Mouse (Mus musculus) spleen, postnatal 10 days (tissue): ENCODE results near the gene Nek10.
A peak's percentile ranks its signal among the peaks of the same experiment; 100 is the strongest.
"Not testable (repeated sequence)": the region's sequence is repeated elsewhere in the genome, so short reads cannot be mapped to it uniquely, and the experiment has no call there.

ENCODE experiments used
- DNase-seq, 2 experiments: peaks; one replicate each; pipeline ENCODE4 v3.0.0; 2021 to 2022; ENCODE audit warnings: low spot score in 2 of 2

Nek10 gene

GRCm38 (mm10) chr14:14803115-14803514, at the start of gene Nek10:
TSS of gene Nek10 (plus strand) at chr14:14803415.
- DNase-seq, result not testable (repeated sequence)

- DNase-seq, result no peak
Measured at GRCm38 (mm10) chr14:14781169-14781568, 22.0 kb upstream of the Nek10 start.

- DNase-seq, result no peak
Measured at GRCm38 (mm10) chr14:14784223-14784622, 19.0 kb upstream of the Nek10 start.

DNA sequence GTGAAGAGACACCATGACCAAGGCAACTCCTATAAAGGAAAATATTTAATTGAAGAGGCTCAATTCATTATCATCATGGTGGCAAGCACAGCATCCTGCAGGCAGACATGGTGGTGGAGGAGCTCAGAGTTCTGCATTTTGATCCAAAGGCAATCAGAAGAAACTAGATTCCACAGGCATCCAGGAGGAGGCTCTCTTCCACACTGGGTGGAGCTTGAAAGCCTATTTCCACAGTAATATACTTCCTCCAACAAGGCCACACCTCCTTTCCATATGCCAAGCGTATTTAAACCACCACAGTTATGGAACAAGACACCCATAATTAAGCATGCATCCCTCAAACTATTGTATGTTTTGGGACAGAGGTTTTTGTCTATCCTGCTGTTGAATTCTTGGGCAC, 16.2 kb upstream of the Nek10 start:
- no peak for DNase-seq

- DNase-seq, result no peak
Measured at GRCm38 (mm10) chr14:14789840-14790470, 13.3 kb upstream of the Nek10 start.

GRCm38 (mm10) chr14:14799861-14800260, 3.4 kb upstream of the Nek10 start:
- DNase-seq, result no peak

GRCm38 (mm10) chr14:14800332-14800731, 2.9 kb upstream of the Nek10 start:
- no peak for DNase-seq

GRCm38 (mm10) chr14:14800810-14801209, 2.4 kb upstream of the Nek10 start:
- no peak for DNase-seq

- no peak for DNase-seq
Measured at GRCm38 (mm10) chr14:14803921-14804517, 804 bp downstream of the Nek10 start.

- no peak for DNase-seq
Measured at GRCm38 (mm10) chr14:14804518-14805212, 1.4 kb downstream of the Nek10 start.

GRCm38 (mm10) chr14:14832520-14833240, 29.5 kb downstream of the Nek10 start:
- no peak for DNase-seq

GRCm38 (mm10) chr14:14833498-14833897, 30.3 kb downstream of the Nek10 start:
- DNase-seq, result no peak

DNA sequence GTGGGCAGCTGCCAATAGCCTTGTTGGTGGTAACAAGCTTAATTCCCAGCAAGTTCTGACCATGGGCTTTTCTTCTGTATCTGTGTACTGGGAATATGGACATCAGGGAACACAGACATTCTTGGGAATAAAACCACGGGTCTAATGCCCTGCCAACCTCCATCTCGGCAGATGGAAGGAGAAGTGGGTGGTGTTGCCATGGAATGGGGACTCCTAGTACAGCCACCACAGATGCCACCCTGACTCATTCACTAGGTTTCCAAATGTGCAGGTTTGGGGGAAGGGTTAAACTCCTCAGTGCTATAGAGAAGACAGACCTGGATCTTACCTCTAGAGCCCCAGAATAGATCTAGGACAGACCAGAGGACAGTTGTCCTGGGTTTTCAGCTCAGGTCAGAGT, 31.1 kb downstream of the Nek10 start:
- no peak for DNase-seq

DNA sequence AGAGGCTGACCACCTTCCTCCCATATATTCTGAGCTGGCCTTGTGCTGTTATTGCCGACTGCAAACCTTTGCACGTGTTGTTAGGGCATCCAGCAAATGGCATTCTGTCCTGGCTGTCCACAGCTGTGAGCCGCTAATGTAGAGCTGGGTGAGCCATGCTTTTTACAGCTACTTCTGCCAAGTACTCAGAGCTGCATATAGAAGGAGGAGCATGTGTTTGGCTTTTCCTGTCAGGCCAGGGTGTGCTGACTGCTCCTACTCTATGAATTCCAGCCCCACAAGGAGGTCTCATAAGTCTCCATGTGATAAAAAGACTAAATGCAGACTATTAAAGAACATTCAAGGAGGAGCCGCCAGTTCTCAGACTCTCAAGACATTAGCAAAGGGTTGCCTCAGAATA, 34.4 kb downstream of the Nek10 start:
- no peak for DNase-seq

GRCm38 (mm10) chr14:14838109-14838508, 34.9 kb downstream of the Nek10 start:
- DNase-seq, result no peak

DNA sequence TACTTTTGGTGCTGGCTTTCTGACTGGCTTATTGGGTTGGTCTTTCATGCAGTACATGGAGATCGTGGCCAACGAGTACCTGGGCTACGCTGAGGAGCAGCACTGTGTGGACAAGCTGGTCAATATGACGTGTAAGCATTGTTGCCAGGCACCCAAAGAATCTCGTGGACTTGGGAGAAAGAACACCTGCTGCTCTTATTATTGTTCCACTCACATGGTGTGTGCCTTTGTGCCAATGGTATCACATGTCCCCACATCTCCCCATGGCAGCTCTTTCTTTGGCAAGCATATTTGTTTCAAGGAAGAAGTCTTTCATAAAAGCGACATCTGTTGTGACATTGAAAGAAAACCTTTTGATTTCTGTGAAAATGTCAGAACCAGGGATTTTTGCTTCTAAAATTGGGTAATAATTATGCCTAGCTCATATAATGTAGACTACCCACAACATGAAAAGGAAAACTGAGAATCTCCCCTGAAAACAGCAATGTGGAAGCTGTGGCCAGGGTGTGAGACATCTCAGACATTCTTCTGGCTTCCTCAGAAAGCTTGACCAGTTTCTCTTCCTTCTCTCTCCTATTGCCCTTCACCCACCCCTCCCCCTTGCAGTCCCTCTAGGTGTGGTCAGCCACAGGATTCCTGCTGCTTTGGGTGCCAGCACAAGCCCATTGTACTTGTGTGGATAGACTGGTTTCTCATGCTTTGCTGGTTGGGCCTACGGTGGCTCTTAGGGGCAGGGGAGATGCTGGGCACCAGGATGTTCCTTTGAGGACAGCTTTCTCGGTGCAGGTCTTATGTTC, 39.7 kb downstream of the Nek10 start:
- no peak for DNase-seq

- no peak for DNase-seq
Measured at GRCm38 (mm10) chr14:14852838-14853237, 49.6 kb downstream of the Nek10 start.

DNA sequence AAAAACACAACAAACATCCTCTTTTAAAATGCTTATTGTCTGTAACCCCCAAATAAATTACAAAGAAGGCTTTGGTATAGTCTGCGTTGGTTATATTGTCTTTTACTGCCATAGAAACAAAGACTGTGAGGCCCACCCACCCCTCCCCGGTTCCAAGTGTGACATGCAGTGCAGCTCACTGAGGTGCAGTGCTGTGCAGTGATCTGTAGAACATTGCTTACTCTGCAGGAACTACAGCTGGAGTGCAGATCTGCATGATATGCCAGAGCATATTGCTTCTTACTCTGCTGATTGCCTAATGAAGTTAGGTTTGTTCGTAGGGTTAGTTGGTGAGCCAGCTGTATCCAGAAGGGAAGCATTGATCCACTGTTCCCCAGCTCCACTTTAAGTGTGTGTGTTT, 57.1 kb downstream of the Nek10 start:
- DNase-seq, result no peak

GRCm38 (mm10) chr14:14863690-14864356, 60.6 kb downstream of the Nek10 start:
- DNase-seq, result peak; percentile 39 to 73

DNA sequence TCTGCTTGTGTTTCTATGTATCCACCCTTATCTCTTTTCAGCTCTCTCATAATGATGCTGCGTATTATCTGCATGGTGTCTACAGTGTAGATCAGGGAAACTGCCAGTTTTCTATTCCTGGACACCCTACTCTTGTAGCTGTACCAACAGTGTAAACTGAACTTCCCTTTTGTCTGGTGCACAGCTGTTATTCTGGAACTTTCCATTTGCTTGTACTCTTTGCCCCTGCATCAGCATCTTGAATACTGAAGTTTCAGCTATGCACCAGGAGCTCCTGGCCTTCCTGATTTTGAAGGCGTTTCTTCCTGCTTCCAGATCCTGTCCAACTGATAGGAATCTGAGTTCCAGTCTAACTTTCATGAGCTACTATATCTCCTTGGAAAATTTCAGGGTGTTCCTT, 66.0 kb downstream of the Nek10 start:
- no peak for DNase-seq

DNA sequence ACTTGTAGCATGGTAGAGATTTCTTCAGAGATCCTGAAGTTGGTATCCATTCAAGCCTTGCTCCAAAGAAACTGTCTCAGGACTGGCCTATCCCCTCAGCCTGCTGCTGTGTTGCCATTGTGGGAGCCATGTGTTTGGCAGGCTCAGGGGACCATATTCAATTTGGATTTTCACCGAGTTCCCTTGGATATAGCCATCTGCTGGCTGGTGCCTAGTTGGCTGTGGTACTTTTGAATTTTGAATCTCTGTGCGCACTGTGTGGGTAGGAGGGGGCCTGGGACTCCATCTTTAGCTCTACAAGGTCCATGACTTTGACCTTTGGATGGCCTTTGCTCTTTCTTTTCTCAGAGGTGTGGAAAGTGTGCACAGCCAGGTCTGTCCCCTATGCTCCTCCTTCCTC, 66.8 kb downstream of the Nek10 start:
- no peak for DNase-seq
